Mouse (Mus musculus) ES-Bruce4 (cell line): Measurements from ENCODE around the gene Glrp1.

Source experiments
- CTCF ChIP-seq: IDR thresholded peaks from one replicate; pipeline ENCODE4 v1.8.1; 2011; ENCODE audit warnings: low read depth, low read length
- EP300 ChIP-seq: IDR thresholded peaks from 2 replicates; pipeline ENCODE4 v1.6.1; 2011; ENCODE audit warnings: low read depth, low read length; ENCODE audit not compliant: insufficient read depth
- POLR2A ChIP-seq: IDR thresholded peaks from one replicate; pipeline ENCODE4 v1.8.1; 2011; ENCODE audit warnings: low read length; ENCODE audit not compliant: insufficient read depth

- TF ChIP-seq CTCF (no peak), POLR2A (no peak), EP300 (no peak)
Measured at GRCm38 (mm10) chr1:88507886-88508285, 2.0 kb downstream of the Glrp1 start.
